ENCODE assay signal across 8 mouse cellular contexts in the genomic region with DNA sequence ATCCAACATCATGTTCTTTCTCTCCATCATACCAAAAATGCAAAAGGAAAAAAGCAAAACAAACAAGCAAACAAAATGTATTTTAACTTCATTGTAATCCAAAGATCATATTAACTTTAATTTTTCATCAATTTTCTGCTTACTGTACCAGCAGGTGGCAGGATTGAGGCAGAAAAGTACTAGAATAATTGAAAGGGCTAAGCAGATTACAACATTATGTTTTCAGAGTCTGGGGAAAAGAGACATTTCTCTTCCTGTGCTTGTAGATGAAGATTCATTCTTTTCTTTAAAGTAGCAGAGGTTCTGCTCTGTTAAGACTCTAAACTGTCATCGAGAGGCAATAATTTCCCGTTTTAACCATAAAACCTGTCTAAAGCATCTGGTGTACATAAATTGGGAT.
DNase-seq lines count a peak whose midpoint lies in the region; ATAC-seq lines count a peak whose summit lies in the region.

No protein-coding gene starts in this region.

- no peaks in the 10 kb centered on the region for H3K36me3 ChIP-seq in heart, embryonic 10.5 days

- no peak overlapping the region for H3K27ac ChIP-seq in heart, embryonic 10.5 days

- H3K4me1 ChIP-seq in heart, embryonic 10.5 days = no peaks in the 10 kb centered on the region

- peak; percentile 15 for DNase-seq in heart, postnatal 4 days
- no peak for DNase-seq in heart, embryonic 10.5 days (ENCODE audit: low spot score)
- DNase-seq in 416B (ENCODE audit: low read depth) = peak; percentile 46
- peak; percentile 9 for DNase-seq in R1 (ENCODE audit: low read depth, low spot score)
- DNase-seq in layer of hippocampus, adult 9-11 months = peak; percentile 11
- no peak for DNase-seq in spleen, postnatal 36 days (ENCODE audit: low spot score in 2 of 2)
- DNase-seq in adrenal gland, adult 8-10 months = no peak

- H3K9me3 ChIP-seq in heart, embryonic 10.5 days = no peaks in the 10 kb centered on the region

- H3K4me3 ChIP-seq in heart, embryonic 10.5 days = no peak overlapping the region

- no peaks in the 10 kb centered on the region for H3K27me3 ChIP-seq in heart, embryonic 10.5 days (ENCODE audit: insufficient read depth, poor library complexity, severe bottlenecking)

- no peak for ATAC-seq in activated CD4-positive, CD25-positive, alpha-beta regulatory T cell, adult 4 months

- 64% methylated on average over 2 of the region's 2 CpGs for WGBS in heart, embryonic 10.5 days

Comparison
In these comparisons a context has a peak if more than half of its experiments do, and no peak if none do; other contexts are left out.
1. DNase-seq: peak in heart, postnatal 4 days (single experiment), 416B (single experiment), R1 (single experiment) and layer of hippocampus, adult 9-11 months (single experiment); none in heart, embryonic 10.5 days (single experiment), spleen, postnatal 36 days (0 of 2) and adrenal gland, adult 8-10 months (single experiment).